Mouse (Mus musculus) thymus, postnatal 0 days (tissue): Measurements from ENCODE around the gene Hist1h2bl. TPM values are rescaled to one million over a fixed set of nuclear protein-coding genes. Genes with fewer than 3 reads are reported as not detected.

Experiments
- microRNA-seq: library from miRNA; unstranded; fragments of <30 nt; microRNA quantifications from one replicate; pipeline ENCODE4, GENCODE M21; 2016; ENCODE audit warnings: borderline number of aligned reads
- polyA plus RNA-seq: library from polyadenylated mRNA; unstranded; fragments of >200 nt; fragmentation: Nextera tagmentation; extraction: Ambion mirVana; gene quantifications from 2 replicates; pipeline ENCODE4 v1.2.1, GENCODE M21; 2015

Hist1h2bl gene
- polyA plus RNA-seq, 1 experiment from 2014 or later: 16.3 TPM

Small RNA genes lying within 50 kb of the gene (microRNA-seq; reads per million reads assigned to microRNA genes)
- gene Gm44357: not detected
- not detected for gene Gm44367
- not detected for gene Gm44454

Other genes starting within 250 kb of the Hist1h2bl start
- 0.82 and 1.3 TPM in 2 replicates for gene Nkapl, start 247.6 kb downstream of the Hist1h2bl start, polyA plus RNA-seq
- gene Zkscan4, start 237.2 kb downstream of the Hist1h2bl start, polyA plus RNA-seq: 1.1 and 1.2 TPM in 2 replicates
- gene Gm10065, start 236.7 kb downstream of the Hist1h2bl start, polyA plus RNA-seq: not detected in 2 replicates
- 0.22 TPM in 2 replicates for gene AK157302, start 220.9 kb downstream of the Hist1h2bl start, polyA plus RNA-seq
- 4.9 and 9.3 TPM in 2 replicates for gene Gm11273, start 214.7 kb downstream of the Hist1h2bl start, polyA plus RNA-seq
- gene Zkscan8, start 185.0 kb downstream of the Hist1h2bl start, polyA plus RNA-seq: 3.2 and 4.4 TPM in 2 replicates
- 0.04 TPM in 1 of 2 replicates, not detected in the other for gene Olfr1366, start 173.3 kb downstream of the Hist1h2bl start, polyA plus RNA-seq
- not detected in 2 replicates for gene Olfr1535, start 156.2 kb downstream of the Hist1h2bl start, polyA plus RNA-seq
- gene Olfr1364, start 134.4 kb downstream of the Hist1h2bl start, polyA plus RNA-seq: not detected in 2 replicates
- not detected in 2 replicates for gene Olfr1362, start 102.1 kb downstream of the Hist1h2bl start, polyA plus RNA-seq
- gene Olfr11, start 73.6 kb downstream of the Hist1h2bl start, polyA plus RNA-seq: not detected in 2 replicates
- gene Olfr1361, start 52.8 kb downstream of the Hist1h2bl start, polyA plus RNA-seq: not detected in 2 replicates
- not detected in 2 replicates for gene Olfr1360, start 38.7 kb downstream of the Hist1h2bl start, polyA plus RNA-seq
- gene Olfr1359, start 18.0 kb downstream of the Hist1h2bl start, polyA plus RNA-seq: not detected in 2 replicates
- gene Hist1h2ai, start 279 bp upstream of the Hist1h2bl start, polyA plus RNA-seq: 110 and 183 TPM in 2 replicates
- 43.7 and 67.6 TPM in 2 replicates for gene Hist1h3h, start 1.5 kb upstream of the Hist1h2bl start, polyA plus RNA-seq
- 22.0 and 29.1 TPM in 2 replicates for gene Hist1h2bm, start 5.9 kb upstream of the Hist1h2bl start, polyA plus RNA-seq
- 1.0 and 1.8 TPM in 2 replicates for gene Hist1h4j, start 18.9 kb upstream of the Hist1h2bl start, polyA plus RNA-seq
- 16.8 and 24.8 TPM in 2 replicates for gene Hist1h4k, start 34.4 kb upstream of the Hist1h2bl start, polyA plus RNA-seq
- gene Hist1h2ak, start 37.7 kb upstream of the Hist1h2bl start, polyA plus RNA-seq: 162 and 249 TPM in 2 replicates
- 22.7 and 35.8 TPM in 2 replicates for gene Hist1h2bn, start 38.0 kb upstream of the Hist1h2bl start, polyA plus RNA-seq
- 71.7 and 80.7 TPM in 2 replicates for gene Hist1h1b, start 64.5 kb upstream of the Hist1h2bl start, polyA plus RNA-seq
- gene Hist1h3i, start 67.2 kb upstream of the Hist1h2bl start, polyA plus RNA-seq: 392 and 414 TPM in 2 replicates
- 32.4 and 51.2 TPM in 2 replicates for gene Hist1h2an, start 71.1 kb upstream of the Hist1h2bl start, polyA plus RNA-seq
- gene Hist1h2bp, start 71.3 kb upstream of the Hist1h2bl start, polyA plus RNA-seq: 3.4 and 3.5 TPM in 2 replicates
- gene Hist1h2bq, start 94.1 kb upstream of the Hist1h2bl start, polyA plus RNA-seq: 63.1 and 89.0 TPM in 2 replicates
- gene Hist1h2ao, start 94.3 kb upstream of the Hist1h2bl start, polyA plus RNA-seq: 2.0 TPM in 1 of 2 replicates, not detected in the other
- 1.0 TPM in 1 of 2 replicates, not detected in the other for gene Hist1h4m, start 95.6 kb upstream of the Hist1h2bl start, polyA plus RNA-seq
- 35.0 and 40.5 TPM in 2 replicates for gene Hist1h4n, start 116.1 kb upstream of the Hist1h2bl start, polyA plus RNA-seq
- 10,793 and 11,737 TPM in 2 replicates for gene Hist1h2ap, start 117.4 kb upstream of the Hist1h2bl start, polyA plus RNA-seq
- 64.8 and 86.2 TPM in 2 replicates for gene Hist1h2br, start 117.6 kb upstream of the Hist1h2bl start, polyA plus RNA-seq
- 3.7 and 4.4 TPM in 2 replicates for gene Zfp184, start 229.0 kb upstream of the Hist1h2bl start, polyA plus RNA-seq